Mouse (Mus musculus): ENCODE measurements around the gene Fxyd5. TPM values are rescaled to one million over a fixed set of nuclear protein-coding genes. Genes with fewer than 3 reads are reported as not detected.

The Fxyd5 gene
- polyA plus RNA-seq, 1 experiment from 2014 or later: 7.8 TPM

- no peaks in the 10 kb centered on the region for H3K9me3 ChIP-seq (ENCODE audit: control insufficient read depth, low read length)
- H3K4me3 ChIP-seq (ENCODE audit: low read depth, low read length): no peak overlapping the region
- no peak overlapping the region for H3K4me2 ChIP-seq (ENCODE audit: low read depth, low read length)
- WGBS: 82% methylated on average over 12 of the region's 12 CpGs
- H3K27me3 ChIP-seq (ENCODE audit: control insufficient read depth, insufficient read depth, low read length): peaks cover 13% of the 10 kb centered on the region
- no peaks in the 10 kb centered on the region for H3K4me1 ChIP-seq (ENCODE audit: control insufficient read depth, insufficient read depth, low read length)
- no peak overlapping the region for H3K9ac ChIP-seq (replicated peaks; ENCODE audit: low read depth, low read length)
- no peaks in the 10 kb centered on the region for H3K36me3 ChIP-seq (ENCODE audit: control insufficient read depth, insufficient read depth, low read length)
- H3K27ac ChIP-seq (ENCODE audit: low read depth, low read length): no peak overlapping the region
- ATAC-seq (ENCODE audit: low read depth): no peak
Measured at GRCm38 (mm10) chr7:31040281-31041022, 1.8 kb downstream of the Fxyd5 start.

GRCm38 (mm10) chr7:31039011-31039410 lies 3.3 kb downstream of the Fxyd5 start:
- H3K4me2 ChIP-seq (ENCODE audit: low read depth, low read length): no peak overlapping the region
- no peaks in the 10 kb centered on the region for H3K36me3 ChIP-seq (ENCODE audit: control insufficient read depth, insufficient read depth, low read length)
- no peak for ATAC-seq (ENCODE audit: low read depth)
- H3K4me1 ChIP-seq (ENCODE audit: control insufficient read depth, insufficient read depth, low read length): no peaks in the 10 kb centered on the region
- H3K27me3 ChIP-seq (ENCODE audit: control insufficient read depth, insufficient read depth, low read length): peaks cover 9% of the 10 kb centered on the region; the same call in 1 of the 2 replicates
- H3K27ac ChIP-seq (ENCODE audit: low read depth, low read length): no peak overlapping the region
- no peaks in the 10 kb centered on the region for H3K9me3 ChIP-seq (ENCODE audit: control insufficient read depth, low read length)
- H3K9ac ChIP-seq (replicated peaks; ENCODE audit: low read depth, low read length): no peak overlapping the region
- WGBS: 82% methylated on average over 4 of the region's 4 CpGs
- no peak overlapping the region for H3K4me3 ChIP-seq (ENCODE audit: low read depth, low read length)

- Histone ChIP-seq H3K27ac (ENCODE audit: low read depth, low read length) (no peak overlapping the region), H3K36me3 (ENCODE audit: control insufficient read depth, insufficient read depth, low read length) (no peaks in the 10 kb centered on the region), H3K9me3 (ENCODE audit: control insufficient read depth, low read length) (no peaks in the 10 kb centered on the region), H3K9ac (replicated peaks; ENCODE audit: low read depth, low read length) (no peak overlapping the region), H3K27me3 (ENCODE audit: control insufficient read depth, insufficient read depth, low read length) (peaks cover 7% of the 10 kb centered on the region; the same call in 1 of the 2 replicates), H3K4me2 (ENCODE audit: low read depth, low read length) (no peak overlapping the region), H3K4me1 (ENCODE audit: control insufficient read depth, insufficient read depth, low read length) (no peaks in the 10 kb centered on the region), H3K4me3 (ENCODE audit: low read depth, low read length) (no peak overlapping the region)
- ATAC-seq (ENCODE audit: low read depth): no peak
- WGBS: 68% methylated on average over 2 of the region's 2 CpGs
Measured at GRCm38 (mm10) chr7:31037675-31038074, 4.6 kb downstream of the Fxyd5 start.

DNA sequence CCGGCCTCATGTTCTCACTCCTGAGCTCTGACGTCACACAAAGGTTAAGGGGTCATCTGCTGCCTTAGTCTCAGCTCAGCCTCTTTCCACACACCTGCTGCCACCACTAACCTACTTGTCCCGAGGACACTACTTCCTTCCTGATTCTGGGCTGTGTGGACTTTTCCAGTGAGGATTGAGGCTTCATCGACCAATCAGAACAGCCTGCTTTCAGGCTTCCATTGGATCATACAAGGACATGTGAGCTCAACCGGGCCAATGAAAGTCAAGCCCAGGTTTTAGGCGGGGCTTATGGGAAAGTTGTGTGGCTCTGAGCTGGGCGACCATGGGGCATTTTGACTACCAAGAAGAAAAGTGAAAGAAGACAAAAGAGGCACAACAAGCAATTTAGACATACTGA lies 5.4 kb downstream of the Fxyd5 start:
- Histone ChIP-seq H3K4me2 (ENCODE audit: low read depth, low read length) (no peak overlapping the region), H3K4me1 (ENCODE audit: control insufficient read depth, insufficient read depth, low read length) (no peaks in the 10 kb centered on the region), H3K9ac (replicated peaks; ENCODE audit: low read depth, low read length) (no peak overlapping the region), H3K27ac (ENCODE audit: low read depth, low read length) (no peak overlapping the region), H3K9me3 (ENCODE audit: control insufficient read depth, low read length) (no peaks in the 10 kb centered on the region), H3K36me3 (ENCODE audit: control insufficient read depth, insufficient read depth, low read length) (no peaks in the 10 kb centered on the region), H3K4me3 (ENCODE audit: low read depth, low read length) (no peak overlapping the region), H3K27me3 (ENCODE audit: control insufficient read depth, insufficient read depth, low read length) (peaks cover 6% of the 10 kb centered on the region; the same call in 1 of the 2 replicates)
- 87% methylated on average over 7 of the region's 7 CpGs for WGBS
- no peak for ATAC-seq (ENCODE audit: low read depth)

GRCm38 (mm10) chr7:31035291-31035690 lies 7.0 kb downstream of the Fxyd5 start:
- no peak for ATAC-seq (ENCODE audit: low read depth)
- Histone ChIP-seq H3K9ac (replicated peaks; ENCODE audit: low read depth, low read length) (no peak overlapping the region), H3K9me3 (ENCODE audit: control insufficient read depth, low read length) (no peaks in the 10 kb centered on the region), H3K4me3 (ENCODE audit: low read depth, low read length) (no peak overlapping the region), H3K36me3 (ENCODE audit: control insufficient read depth, insufficient read depth, low read length) (no peaks in the 10 kb centered on the region), H3K4me1 (ENCODE audit: control insufficient read depth, insufficient read depth, low read length) (no peaks in the 10 kb centered on the region), H3K27ac (ENCODE audit: low read depth, low read length) (no peak overlapping the region), H3K4me2 (ENCODE audit: low read depth, low read length) (no peak overlapping the region), H3K27me3 (ENCODE audit: control insufficient read depth, insufficient read depth, low read length) (no peaks in the 10 kb centered on the region)
- 78% methylated on average over 11 of the region's 11 CpGs for WGBS

GRCm38 (mm10) chr7:31034789-31035188 lies 7.5 kb downstream of the Fxyd5 start:
- Histone ChIP-seq H3K27me3 (ENCODE audit: control insufficient read depth, insufficient read depth, low read length) (no peaks in the 10 kb centered on the region), H3K27ac (ENCODE audit: low read depth, low read length) (no peak overlapping the region), H3K4me1 (ENCODE audit: control insufficient read depth, insufficient read depth, low read length) (no peaks in the 10 kb centered on the region), H3K9me3 (ENCODE audit: control insufficient read depth, low read length) (no peaks in the 10 kb centered on the region), H3K9ac (replicated peaks; ENCODE audit: low read depth, low read length) (no peak overlapping the region), H3K4me2 (ENCODE audit: low read depth, low read length) (no peak overlapping the region), H3K4me3 (ENCODE audit: low read depth, low read length) (no peak overlapping the region), H3K36me3 (ENCODE audit: control insufficient read depth, insufficient read depth, low read length) (no peaks in the 10 kb centered on the region)
- WGBS: 64% methylated on average over 11 of the region's 11 CpGs
- ATAC-seq (ENCODE audit: low read depth): no peak

DNA sequence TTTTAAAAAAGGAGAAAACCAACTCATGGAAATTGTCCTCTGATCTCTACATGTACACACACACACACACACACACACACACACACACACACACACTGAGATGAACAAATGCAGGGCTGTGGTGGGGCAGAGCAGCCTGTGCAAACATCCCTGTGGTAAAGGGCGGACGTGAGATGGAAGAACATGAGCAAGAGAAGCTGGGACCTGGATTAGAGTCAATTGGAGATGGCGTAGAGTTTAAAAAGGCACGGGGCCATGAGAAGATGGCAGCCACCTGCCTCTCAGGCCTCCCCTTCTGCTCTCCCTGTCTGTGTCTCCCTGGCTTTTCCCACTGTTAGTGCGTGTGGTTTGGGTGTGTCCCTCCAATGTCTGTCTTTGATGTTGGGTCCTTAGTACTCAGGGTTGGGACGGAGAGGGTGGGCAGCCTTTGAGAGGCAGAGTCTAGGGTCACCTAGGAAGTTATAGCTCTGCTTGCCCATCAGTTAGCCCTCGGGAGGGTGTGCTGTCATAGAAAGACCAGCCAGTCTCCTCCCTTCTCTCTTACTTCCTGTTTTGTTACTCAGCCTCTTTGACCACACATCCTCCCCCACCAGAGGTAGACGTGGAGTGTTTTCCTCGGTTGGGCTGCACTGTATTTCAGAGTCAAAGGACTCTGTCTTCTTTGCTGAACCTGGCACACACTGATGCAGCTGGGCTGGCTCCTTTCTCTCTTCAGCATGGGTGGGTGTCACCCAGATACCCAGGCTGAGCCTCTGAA lies 8.7 kb downstream of the Fxyd5 start:
- H3K4me3 ChIP-seq (ENCODE audit: low read depth, low read length): no peak overlapping the region
- H3K9ac ChIP-seq (replicated peaks; ENCODE audit: low read depth, low read length): no peak overlapping the region
- H3K27ac ChIP-seq (ENCODE audit: low read depth, low read length): no peak overlapping the region
- no peak overlapping the region for H3K4me2 ChIP-seq (ENCODE audit: low read depth, low read length)
- WGBS: 74% methylated on average over 9 of the region's 9 CpGs
- ATAC-seq (ENCODE audit: low read depth): no peak
- no peaks in the 10 kb centered on the region for H3K9me3 ChIP-seq (ENCODE audit: control insufficient read depth, low read length)
- no peaks in the 10 kb centered on the region for H3K4me1 ChIP-seq (ENCODE audit: control insufficient read depth, insufficient read depth, low read length)
- H3K36me3 ChIP-seq (ENCODE audit: control insufficient read depth, insufficient read depth, low read length): no peaks in the 10 kb centered on the region
- no peaks in the 10 kb centered on the region for H3K27me3 ChIP-seq (ENCODE audit: control insufficient read depth, insufficient read depth, low read length)

DNA sequence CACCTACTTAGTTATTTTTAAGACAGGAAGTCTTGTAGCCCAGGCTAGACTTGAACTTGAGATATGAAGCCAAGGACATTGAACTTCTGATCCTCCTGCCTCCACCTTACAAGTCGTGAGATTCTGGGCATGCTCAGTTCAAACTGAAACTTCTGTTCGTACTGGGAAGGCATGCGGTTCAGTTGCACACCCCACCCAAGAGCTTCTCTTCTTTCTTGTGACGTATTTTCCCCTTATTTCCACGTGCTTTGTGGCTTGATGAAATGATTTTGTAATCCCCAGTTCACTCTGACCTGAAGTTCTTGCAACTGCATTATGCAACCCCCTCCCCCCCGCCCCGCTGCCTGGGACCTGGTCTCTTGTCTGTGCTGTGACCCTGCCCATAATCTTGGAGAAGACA lies 10.6 kb downstream of the Fxyd5 start:
- Histone ChIP-seq H3K4me2 (ENCODE audit: low read depth, low read length) (no peak overlapping the region), H3K4me1 (ENCODE audit: control insufficient read depth, insufficient read depth, low read length) (no peaks in the 10 kb centered on the region), H3K27me3 (ENCODE audit: control insufficient read depth, insufficient read depth, low read length) (no peaks in the 10 kb centered on the region), H3K4me3 (ENCODE audit: low read depth, low read length) (no peak overlapping the region), H3K36me3 (ENCODE audit: control insufficient read depth, insufficient read depth, low read length) (no peaks in the 10 kb centered on the region), H3K9ac (replicated peaks; ENCODE audit: low read depth, low read length) (no peak overlapping the region), H3K27ac (ENCODE audit: low read depth, low read length) (no peak overlapping the region), H3K9me3 (ENCODE audit: control insufficient read depth, low read length) (no peaks in the 10 kb centered on the region)
- WGBS: 89% methylated on average over 7 of the region's 7 CpGs
- ATAC-seq (ENCODE audit: low read depth): no peak

DNA sequence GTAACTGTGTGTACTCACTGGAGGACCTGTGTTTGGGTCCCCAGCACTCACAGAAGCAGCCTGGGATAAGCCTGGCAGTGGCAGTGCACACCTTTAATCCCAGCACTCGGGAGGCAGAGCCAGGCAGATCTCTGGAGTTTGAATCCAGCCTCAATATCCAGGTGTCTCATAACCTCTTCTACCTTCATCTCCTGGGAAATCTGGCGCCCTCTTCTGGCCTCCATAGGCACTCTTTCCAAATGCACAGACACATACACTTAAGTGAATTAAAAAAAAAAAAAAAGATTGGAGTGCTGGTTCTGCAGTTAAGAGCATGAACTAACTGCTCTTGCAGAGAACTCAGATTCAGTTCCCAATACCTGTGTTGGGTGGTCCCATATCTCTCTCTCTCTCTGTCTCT lies 11.6 kb downstream of the Fxyd5 start:
- Histone ChIP-seq H3K36me3 (ENCODE audit: control insufficient read depth, insufficient read depth, low read length) (no peaks in the 10 kb centered on the region), H3K9ac (replicated peaks; ENCODE audit: low read depth, low read length) (no peak overlapping the region), H3K4me1 (ENCODE audit: control insufficient read depth, insufficient read depth, low read length) (no peaks in the 10 kb centered on the region), H3K27me3 (ENCODE audit: control insufficient read depth, insufficient read depth, low read length) (no peaks in the 10 kb centered on the region), H3K4me2 (ENCODE audit: low read depth, low read length) (no peak overlapping the region), H3K27ac (ENCODE audit: low read depth, low read length) (no peak overlapping the region), H3K9me3 (ENCODE audit: control insufficient read depth, low read length) (no peaks in the 10 kb centered on the region), H3K4me3 (ENCODE audit: low read depth, low read length) (no peak overlapping the region)
- no peak for ATAC-seq (ENCODE audit: low read depth)
- 81% methylated on average over 2 of the region's 2 CpGs for WGBS
